Mouse (Mus musculus) kidney, adult 2 months (tissue): Measurements from ENCODE around the gene Nek11.

ENCODE experiments used
- CTCF ChIP-seq: fragments of 200-500 bp; conservative IDR thresholded peaks from 2 replicates; pipeline ENCODE4 v1.5.1; 2011; ENCODE audit warnings: low read depth, mild to moderate bottlenecking, control low read depth, low read length, moderate library complexity, mixed read lengths; ENCODE audit not compliant: insufficient read depth, insufficient read length
- POLR2A ChIP-seq: fragments of 200-500 bp; IDR thresholded peaks from one replicate; pipeline ENCODE4 v1.6.1; 2011; ENCODE audit warnings: low read depth, low read length, control low read depth

DNA sequence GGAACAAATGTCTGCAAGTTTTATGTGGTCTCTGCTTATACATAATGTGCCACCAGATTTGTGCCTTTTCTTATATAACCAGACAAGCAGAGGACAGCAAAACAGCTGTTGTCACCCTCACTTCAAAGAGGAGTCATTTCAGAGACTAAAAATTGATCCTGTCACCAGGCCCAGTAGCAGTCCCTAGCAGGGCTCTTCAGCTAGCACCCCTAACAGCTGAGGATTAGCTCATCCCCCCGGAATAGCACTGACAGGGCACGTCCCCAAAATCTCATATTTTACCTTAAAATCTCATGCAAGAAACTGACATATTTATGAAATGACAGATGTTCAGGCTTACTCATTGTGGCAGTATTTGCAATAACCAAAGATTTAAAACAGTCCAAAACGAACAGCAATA, 17.7 kb downstream of the Nek11 start:
- no peak for TF ChIP-seq POLR2A
- no peak for TF ChIP-seq CTCF
